Mouse (Mus musculus) mouse trophoblast stem cell (cell line): ENCODE data around the gene Slc15a5.

Source experiments
- in situ Hi-C, 2 experiments: fragments of 300-500 bp; cut with MseI, MboI; formaldehyde crosslinking; loops; 2 replicates in 1 of 2; 3 replicates in 1 of 2; pipeline ENCODE4 v1.15.1; 2025

Slc15a5 gene

DNA sequence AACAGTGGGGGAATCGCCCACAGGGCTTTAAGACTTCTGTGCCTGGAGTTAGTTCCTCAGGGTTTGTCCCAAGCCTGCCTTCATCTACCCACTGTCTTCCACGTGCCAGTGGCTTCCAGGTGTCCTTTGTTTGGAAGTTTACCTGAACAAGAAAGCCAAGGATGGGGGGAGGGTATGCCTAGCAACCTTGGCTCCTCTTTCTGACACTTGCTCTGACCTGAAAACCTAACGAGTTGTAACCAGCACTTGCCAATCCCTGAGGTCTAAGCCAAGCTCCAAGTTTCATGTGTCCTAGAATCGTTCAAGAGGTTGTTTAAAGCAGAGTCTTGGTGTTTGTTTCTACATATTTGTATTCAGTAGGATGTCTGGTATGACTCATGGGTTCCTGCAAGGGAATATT, 116.9 kb downstream of the Slc15a5 start:
- in situ Hi-C loops, result no loop called here

DNA sequence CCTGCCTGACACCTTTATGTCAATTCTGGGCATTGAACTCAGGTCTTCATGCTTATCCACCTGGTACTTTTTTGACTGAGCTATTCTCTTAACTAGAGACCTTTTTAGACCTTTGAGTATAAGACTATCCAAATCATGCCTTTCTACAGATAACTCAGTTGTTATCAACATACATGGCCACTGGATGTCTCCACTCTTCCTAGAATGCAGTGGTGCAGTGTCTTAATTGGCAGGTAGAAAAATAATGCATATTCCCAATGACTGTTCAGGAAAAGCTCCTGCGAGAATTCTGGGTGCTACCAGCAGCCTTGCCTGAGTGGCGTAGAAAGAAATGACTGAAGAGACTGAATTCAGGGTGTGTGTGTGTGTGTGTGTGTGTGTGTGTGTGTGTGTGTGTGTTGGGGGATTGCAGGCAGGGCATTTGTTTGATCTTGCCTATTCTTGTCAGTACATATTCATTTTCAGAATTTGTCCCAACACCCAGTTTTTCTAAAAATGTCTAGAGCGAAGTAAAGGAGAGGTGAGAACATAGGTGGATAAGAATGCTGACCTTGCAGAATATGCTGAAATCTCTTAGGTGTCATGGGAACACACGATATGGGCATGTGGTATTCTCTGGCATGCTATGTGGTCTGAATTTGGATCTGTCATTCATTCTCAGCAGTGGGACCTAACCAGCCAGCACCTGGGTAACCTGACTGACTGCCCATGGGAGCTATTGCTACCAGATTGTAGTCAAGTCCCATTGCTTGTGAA, 119.5 kb downstream of the Slc15a5 start:
- in situ Hi-C loops, result no loop called here

DNA sequence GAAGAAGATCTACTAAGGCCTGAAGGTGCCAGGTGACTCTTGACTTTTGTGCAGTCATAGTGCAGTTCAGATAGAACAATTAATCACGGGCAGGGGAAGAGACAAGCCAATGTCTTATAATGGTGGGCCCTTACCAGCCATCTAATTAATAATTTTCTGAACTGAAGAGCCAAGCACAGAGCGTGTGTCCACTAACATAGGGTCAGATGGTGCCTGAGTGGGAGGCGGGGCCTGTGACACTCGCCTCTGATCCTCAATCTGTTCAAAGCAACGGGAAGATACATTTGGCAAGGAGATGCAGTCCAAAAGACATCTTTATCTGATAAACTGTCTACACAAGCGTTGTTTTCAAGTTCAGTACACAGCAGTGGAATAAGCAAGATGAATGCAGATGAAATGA, 122.1 kb downstream of the Slc15a5 start:
- in situ Hi-C loops, result no loop called here

DNA sequence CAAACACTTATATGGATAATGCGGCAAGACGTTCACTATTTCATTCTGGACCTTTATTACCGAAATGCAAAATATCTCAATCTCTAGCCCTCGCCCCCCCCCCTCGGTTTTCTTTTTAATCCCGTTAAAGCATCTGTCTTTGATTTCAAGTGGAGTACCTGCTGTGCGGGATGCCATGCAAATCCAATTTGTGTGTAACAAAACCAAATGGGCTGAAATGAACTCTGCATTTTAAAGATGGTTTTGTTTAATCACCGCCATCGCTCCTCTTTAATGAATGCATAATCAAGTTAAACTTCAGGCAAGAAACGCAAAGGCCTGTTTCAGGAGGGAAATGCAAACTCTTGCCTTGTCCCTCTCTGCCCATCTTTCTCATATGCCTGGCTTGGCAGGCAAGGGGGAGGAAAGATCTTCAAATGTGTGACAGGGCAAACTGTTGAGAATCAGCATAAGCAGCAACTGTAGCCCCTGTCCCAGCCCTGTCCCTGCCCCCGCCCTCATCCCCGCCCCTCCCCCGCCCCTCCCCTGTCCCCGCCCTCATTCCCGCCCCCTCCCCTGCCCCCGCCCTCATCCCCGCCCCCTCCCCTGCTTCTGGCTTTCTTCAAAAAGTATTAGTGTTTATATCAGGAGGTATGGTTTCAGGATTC, 122.8 kb downstream of the Slc15a5 start:
- in situ Hi-C loops, result no loop called here

DNA sequence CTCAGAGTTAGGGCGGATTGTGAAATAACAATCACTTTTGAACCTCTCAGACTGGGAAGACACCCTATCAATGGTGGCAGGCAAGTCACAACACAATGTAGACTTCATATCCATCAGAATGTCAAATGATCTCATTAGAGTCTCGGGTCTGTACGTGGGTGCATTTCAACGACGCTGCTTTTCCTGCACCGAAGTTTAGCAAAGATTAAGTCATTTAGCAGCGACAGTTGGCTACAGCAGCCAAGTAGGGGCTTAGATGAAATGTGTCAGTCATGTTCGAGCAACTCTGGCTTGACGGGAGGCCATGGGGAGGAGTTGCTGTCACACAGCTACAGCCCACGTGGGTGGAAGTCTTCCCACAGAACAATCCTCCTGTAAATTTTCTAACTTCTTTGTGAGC, 133.2 kb downstream of the Slc15a5 start:
- in situ Hi-C loops, result no loop called here

DNA sequence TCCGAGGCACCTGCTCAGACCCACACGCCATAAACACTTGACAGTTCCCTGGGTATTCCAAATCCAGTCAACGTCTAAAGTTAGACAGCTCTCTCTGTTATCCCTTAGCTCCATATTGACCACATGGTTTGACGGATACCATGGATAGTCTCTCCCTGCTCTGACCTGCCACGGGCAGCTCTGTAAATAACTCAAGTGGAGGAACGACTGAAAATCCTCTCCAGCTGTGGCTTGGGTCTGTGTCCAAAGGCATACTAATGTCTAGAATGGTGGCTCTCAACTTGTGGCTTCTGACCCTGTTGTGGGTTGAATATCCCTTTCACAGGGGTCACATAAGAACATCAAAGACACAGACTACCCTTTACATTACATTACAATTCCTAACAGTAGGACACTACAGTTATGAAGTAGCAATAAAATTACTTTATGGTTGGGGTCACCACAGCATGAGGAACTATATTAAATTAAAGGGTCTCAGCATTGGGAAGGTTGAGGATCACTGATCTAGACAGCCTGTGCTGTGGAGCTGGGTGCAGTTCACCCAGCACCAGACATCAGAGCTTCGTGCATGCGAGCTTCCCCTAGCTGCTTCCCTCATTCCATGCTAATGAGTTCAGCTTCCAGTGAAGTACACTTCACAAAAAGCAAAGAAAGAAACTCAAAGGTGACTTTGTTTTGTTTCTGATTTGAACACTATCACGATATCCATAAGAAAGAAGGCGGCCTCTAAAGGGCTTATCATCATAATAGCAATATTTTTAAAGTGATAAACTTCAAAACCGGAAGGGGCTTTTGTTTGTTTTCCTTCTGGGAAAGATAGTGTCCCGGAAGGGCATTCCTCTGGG, 139.1 kb downstream of the Slc15a5 start:
- in situ Hi-C loops, result no loop called here

DNA sequence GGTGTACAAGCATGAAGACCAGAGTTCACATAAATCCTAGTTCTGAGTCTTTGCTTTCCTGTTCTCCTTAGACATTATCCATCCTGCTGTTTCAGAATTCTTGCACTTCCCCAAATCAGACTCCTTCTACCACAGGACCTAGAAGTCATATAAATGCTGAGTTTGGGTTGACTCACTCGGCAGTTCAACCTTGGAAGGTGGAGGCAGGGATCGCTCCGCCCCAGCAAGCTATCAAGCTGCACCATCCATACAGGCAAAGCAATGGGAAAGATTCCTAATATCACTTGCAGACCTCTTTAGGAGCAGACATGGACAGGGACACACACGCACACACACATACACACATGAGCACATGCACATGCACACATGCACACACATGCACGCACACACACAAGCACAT, 142.2 kb downstream of the Slc15a5 start:
- in situ Hi-C loops, result no loop called here

DNA sequence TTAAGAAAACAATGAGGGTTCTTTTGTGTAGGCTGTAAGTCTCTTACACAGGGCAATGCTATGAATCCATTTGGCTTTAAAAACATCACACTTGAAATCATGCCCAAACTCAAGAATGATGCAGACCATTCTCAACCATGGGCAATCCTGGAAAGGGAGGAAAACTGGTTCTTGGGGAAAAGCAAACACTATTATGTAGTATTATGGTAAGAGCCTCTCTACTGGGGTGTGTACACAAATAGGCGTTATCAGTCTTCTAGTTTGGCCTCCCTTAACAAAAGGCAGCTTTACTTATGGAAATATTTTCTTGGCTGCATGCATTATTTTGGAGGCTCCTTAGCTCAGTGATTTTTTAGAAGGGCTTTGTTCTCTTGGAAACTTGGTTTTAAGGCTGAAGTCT, 143.4 kb downstream of the Slc15a5 start:
- in situ Hi-C loops, result no loop called here

DNA sequence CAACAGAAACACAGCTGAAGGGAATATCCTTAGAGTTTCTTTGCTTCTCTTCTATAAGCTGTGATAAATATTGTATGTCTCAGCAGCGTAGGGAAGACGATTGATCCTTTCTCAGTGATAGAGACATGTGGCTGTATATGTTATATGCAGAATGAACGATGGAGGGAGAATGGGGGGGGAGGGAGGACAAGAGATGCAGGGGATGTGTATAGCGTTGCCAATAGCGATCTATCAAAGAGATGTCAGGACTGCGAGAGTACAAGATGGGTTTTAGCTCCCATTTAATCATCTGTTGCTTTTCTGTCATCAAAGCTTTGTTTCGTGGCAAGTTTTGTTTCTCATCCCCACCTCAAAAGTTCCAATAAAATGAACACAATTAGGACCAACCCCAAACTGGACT, 143.9 kb downstream of the Slc15a5 start:
- in situ Hi-C loops, result no loop called here

DNA sequence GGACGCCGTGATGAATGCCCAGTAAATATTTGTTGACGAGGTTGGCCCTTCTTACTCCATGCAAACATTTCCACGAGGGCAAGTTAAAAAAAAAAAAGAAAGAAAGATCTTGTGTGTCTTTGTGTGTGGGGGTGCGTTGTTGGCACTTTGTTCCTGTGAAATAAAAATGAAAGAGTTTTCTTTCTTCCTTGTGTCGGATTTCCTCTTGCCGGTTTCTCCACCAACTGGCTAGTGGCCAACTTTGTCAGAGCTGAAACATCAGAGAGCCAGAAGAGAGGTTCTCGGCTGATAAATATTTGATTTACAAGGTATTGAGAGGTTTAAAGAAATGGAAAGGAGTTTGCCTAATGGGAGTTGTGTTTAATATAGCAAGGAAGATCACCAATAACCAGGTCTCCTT, 144.4 kb downstream of the Slc15a5 start:
- in situ Hi-C loops, result no loop called here

DNA sequence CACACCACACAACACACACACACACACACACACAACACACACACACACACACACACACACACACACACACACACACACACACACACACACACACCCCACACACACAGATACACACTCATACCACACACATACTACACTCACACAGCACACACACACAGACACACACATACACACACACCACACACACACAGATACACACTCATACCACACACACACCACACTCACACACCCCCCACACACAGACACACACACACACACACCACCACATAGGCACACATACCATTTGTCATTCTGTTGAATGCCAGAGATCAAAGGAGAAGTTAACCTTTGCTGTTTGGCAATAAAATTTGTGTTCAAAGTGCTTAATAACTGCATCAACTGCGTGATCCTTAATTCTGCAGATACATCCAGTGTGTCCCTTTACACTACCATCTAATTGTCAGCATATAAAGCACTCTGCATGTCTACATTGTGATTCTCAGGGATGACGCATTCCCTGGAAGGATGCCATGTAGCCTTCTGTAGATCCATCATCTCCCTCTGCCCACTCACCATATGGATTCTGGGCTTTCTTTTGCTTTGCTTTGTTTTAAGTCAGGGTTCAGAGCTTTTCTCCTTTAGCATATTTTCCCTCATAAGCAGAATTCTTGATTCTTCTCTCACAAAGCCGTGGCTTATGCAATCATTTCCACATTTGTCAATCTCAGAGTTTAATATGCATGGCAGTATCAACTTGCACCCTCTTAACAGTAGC, 145.0 kb downstream of the Slc15a5 start:
- in situ Hi-C loops, result no loop called here
